Mouse (Mus musculus): Measurements from ENCODE around the gene Cym. TPM values are rescaled to one million over a fixed set of nuclear protein-coding genes. Genes with fewer than 3 reads are reported as not detected.
A peak's percentile ranks its signal among the peaks of the same experiment; 100 is the strongest.

Gene Cym
- polyA plus RNA-seq, 1 experiment from 2014 or later, result 69,611 TPM

DNA sequence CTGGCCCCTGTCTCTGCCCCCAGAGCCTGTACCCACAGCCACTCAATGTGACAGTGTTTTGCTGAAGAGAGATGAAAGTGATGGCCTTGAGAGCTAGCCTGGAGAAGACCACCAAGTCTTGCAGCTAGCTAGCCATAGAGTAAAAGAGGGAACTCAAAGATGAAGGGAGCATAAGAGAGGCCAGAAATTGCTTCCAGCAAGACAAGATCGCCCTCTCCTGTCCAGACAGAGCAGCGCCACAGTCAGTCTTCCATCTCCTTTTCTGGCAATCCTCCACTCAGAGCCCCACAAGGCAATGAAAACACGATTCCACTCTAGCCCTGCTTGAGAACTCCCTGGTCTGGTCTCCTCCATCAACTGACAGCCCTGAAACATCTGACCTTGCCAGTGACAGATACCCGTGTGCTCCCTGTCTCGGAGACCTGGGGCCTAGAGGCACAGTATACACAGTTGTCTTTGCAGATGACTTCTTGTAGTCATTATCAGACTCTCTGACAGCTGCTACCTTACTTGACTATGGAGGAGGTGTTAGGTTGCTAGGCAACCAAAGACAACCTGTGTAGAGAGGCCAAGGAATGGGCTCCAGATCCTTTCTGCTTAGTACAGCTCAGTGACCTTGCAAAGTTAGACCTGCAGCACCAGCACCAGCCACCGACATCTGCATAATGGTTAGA is 33.2 kb downstream of the Cym start:
- H3K9me3 ChIP-seq (ENCODE audit: control insufficient read depth, low read length), result no peaks in the 10 kb centered on the region
- DNase-seq (ENCODE audit: low spot score) (peak; percentile 59), ATAC-seq (ENCODE audit: low FRiP score, low TSS enrichment) (peak; percentile 38; the same call in 1 of the 2 replicates)
- H3K27me3 ChIP-seq (ENCODE audit: control insufficient read depth, insufficient read depth, low read length), result no peaks in the 10 kb centered on the region
- WGBS, result 26% methylated on average over 6 of the region's 6 CpGs
- H3K9ac ChIP-seq (ENCODE audit: low read length), result no peak overlapping the region
- H3K36me3 ChIP-seq (ENCODE audit: control insufficient read depth, insufficient read depth, low read length), result no peaks in the 10 kb centered on the region
- H3K4me2 ChIP-seq (replicated peaks; ENCODE audit: low read depth), result no peak overlapping the region
- no peak overlapping the region for H3K27ac ChIP-seq (replicated peaks)
- H3K4me3 ChIP-seq (ENCODE audit: low read depth, low read length), result no peak overlapping the region
- H3K4me1 ChIP-seq (replicated peaks; ENCODE audit: control insufficient read depth, insufficient read depth), result 0 out of 2 replicates have a peak, but pooled peaks cover 2% of the 10 kb centered on the region
- TF ChIP-seq EP300 (optimal IDR thresholded peaks at IDR 0.05) (no peak), CTCF (IDR thresholded peaks at IDR 0.05; ENCODE audit: low read depth) (peak; percentile 87)

GRCm38 (mm10) chr3:107187022-107187421 is 34.5 kb downstream of the Cym start:
- no peak for DNase-seq (ENCODE audit: low spot score)
- no peaks in the 10 kb centered on the region for H3K9me3 ChIP-seq (ENCODE audit: control insufficient read depth, low read length)
- H3K27ac ChIP-seq (replicated peaks), result no peak overlapping the region
- WGBS, result 76% methylated on average over 4 of the region's 4 CpGs
- 0 out of 2 replicates have a peak, but pooled peaks cover 2% of the 10 kb centered on the region for H3K4me1 ChIP-seq (replicated peaks; ENCODE audit: control insufficient read depth, insufficient read depth)
- H3K4me3 ChIP-seq (ENCODE audit: low read depth, low read length), result no peak overlapping the region
- no peak for TF ChIP-seq CTCF (IDR thresholded peaks at IDR 0.05; ENCODE audit: low read depth)
- TF ChIP-seq EP300 (optimal IDR thresholded peaks at IDR 0.05), result no peak
- no peak overlapping the region for H3K4me2 ChIP-seq (replicated peaks; ENCODE audit: low read depth)
- no peak overlapping the region for H3K9ac ChIP-seq (ENCODE audit: low read length)
- H3K27me3 ChIP-seq (ENCODE audit: control insufficient read depth, insufficient read depth, low read length), result no peaks in the 10 kb centered on the region
- no peak for ATAC-seq (ENCODE audit: low FRiP score, low TSS enrichment)
- no peaks in the 10 kb centered on the region for H3K36me3 ChIP-seq (ENCODE audit: control insufficient read depth, insufficient read depth, low read length)

- H3K4me3 ChIP-seq (ENCODE audit: low read depth, low read length), result no peak overlapping the region
- H3K4me2 ChIP-seq (replicated peaks; ENCODE audit: low read depth), result no peak overlapping the region
- H3K9me3 ChIP-seq (ENCODE audit: control insufficient read depth, low read length), result no peaks in the 10 kb centered on the region
- 0 out of 2 replicates have a peak, but pooled peaks cover 2% of the 10 kb centered on the region for H3K4me1 ChIP-seq (replicated peaks; ENCODE audit: control insufficient read depth, insufficient read depth)
- DNase-seq (ENCODE audit: low spot score), result no peak
- H3K27me3 ChIP-seq (ENCODE audit: control insufficient read depth, insufficient read depth, low read length), result no peaks in the 10 kb centered on the region
- no peak for ATAC-seq (ENCODE audit: low FRiP score, low TSS enrichment)
- WGBS, result 74% methylated on average over 3 of the region's 3 CpGs
- no peaks in the 10 kb centered on the region for H3K36me3 ChIP-seq (ENCODE audit: control insufficient read depth, insufficient read depth, low read length)
- no peak overlapping the region for H3K27ac ChIP-seq (replicated peaks)
- TF ChIP-seq CTCF (IDR thresholded peaks at IDR 0.05; ENCODE audit: low read depth), result no peak
- no peak for TF ChIP-seq EP300 (optimal IDR thresholded peaks at IDR 0.05)
- no peak overlapping the region for H3K9ac ChIP-seq (ENCODE audit: low read length)
These were observed 35.9 kb downstream of the Cym start for GRCm38 (mm10) chr3:107185597-107185996.

DNA sequence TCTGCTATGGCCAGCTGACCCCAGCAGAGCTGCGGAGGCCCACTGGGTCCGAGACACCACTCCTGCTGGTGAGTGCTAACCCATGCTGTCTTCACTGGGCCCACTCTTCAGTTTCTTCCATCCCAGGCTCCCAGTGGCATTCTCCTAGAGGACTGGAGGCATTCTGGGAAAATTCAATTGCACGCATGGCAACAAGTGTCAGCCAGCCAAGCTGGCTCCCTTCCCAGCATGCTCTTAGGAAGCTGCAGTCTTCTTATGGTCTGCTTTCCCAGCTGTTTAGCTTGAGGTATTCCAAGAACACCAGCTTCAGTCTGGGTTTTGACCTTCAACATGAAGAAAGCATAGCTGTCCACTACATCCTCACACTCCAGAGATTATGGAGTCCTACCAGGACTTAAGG is 38.4 kb downstream of the Cym start:
- no peak overlapping the region for H3K27ac ChIP-seq (replicated peaks)
- no peaks in the 10 kb centered on the region for H3K27me3 ChIP-seq (ENCODE audit: control insufficient read depth, insufficient read depth, low read length)
- DNase-seq (ENCODE audit: low spot score) (no peak), ATAC-seq (ENCODE audit: low FRiP score, low TSS enrichment) (no peak)
- no peak for TF ChIP-seq CTCF (IDR thresholded peaks at IDR 0.05; ENCODE audit: low read depth)
- TF ChIP-seq EP300 (optimal IDR thresholded peaks at IDR 0.05), result no peak
- H3K4me3 ChIP-seq (ENCODE audit: low read depth, low read length), result no peak overlapping the region
- H3K4me2 ChIP-seq (replicated peaks; ENCODE audit: low read depth), result no peak overlapping the region
- 0 out of 2 replicates have a peak, but pooled peaks cover 2% of the 10 kb centered on the region for H3K4me1 ChIP-seq (replicated peaks; ENCODE audit: control insufficient read depth, insufficient read depth)
- H3K36me3 ChIP-seq (ENCODE audit: control insufficient read depth, insufficient read depth, low read length), result no peaks in the 10 kb centered on the region
- H3K9me3 ChIP-seq (ENCODE audit: control insufficient read depth, low read length), result no peaks in the 10 kb centered on the region
- WGBS, result 77% methylated on average over 3 of the region's 3 CpGs
- H3K9ac ChIP-seq (ENCODE audit: low read length), result no peak overlapping the region

GRCm38 (mm10) chr3:107182756-107183155 is 38.8 kb downstream of the Cym start, which contains the start of gene Kcna10:
Kcna10 (plus strand) TSS chr3:107183056.
- no peak for DNase-seq (ENCODE audit: low spot score)
- ATAC-seq (ENCODE audit: low FRiP score, low TSS enrichment), result no peak
- 91% methylated on average over 1 of the region's 1 CpGs for WGBS

DNA sequence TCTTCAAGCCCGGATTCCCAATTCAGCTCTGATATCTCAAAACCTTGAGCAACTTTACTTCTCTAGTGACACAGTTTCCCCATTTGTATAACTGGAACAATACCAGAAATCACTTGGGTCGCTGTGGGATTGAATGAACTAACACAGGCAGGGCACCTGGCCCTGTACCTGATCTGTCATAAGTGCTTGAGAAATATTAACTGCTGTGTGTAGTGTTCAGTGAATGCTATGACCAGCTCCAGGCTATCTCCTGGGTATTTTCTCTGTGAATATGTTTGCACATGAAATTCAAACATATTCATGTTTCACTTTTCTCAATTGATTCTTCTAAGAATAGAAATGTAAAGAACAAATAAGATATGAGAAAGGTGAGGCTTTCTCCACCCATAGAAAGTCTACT is 40.7 kb downstream of the Cym start:
- H3K4me2 ChIP-seq (replicated peaks; ENCODE audit: low read depth), result no peak overlapping the region
- WGBS, result 50% methylated on average over 2 of the region's 2 CpGs
- H3K9ac ChIP-seq (ENCODE audit: low read length), result no peak overlapping the region
- no peak overlapping the region for H3K27ac ChIP-seq (replicated peaks)
- 0 out of 2 replicates have a peak, but pooled peaks cover 2% of the 10 kb centered on the region for H3K4me1 ChIP-seq (replicated peaks; ENCODE audit: control insufficient read depth, insufficient read depth)
- H3K4me3 ChIP-seq (ENCODE audit: low read depth, low read length), result no peak overlapping the region
- H3K36me3 ChIP-seq (ENCODE audit: control insufficient read depth, insufficient read depth, low read length), result no peaks in the 10 kb centered on the region
- no peaks in the 10 kb centered on the region for H3K27me3 ChIP-seq (ENCODE audit: control insufficient read depth, insufficient read depth, low read length)
- H3K9me3 ChIP-seq (ENCODE audit: control insufficient read depth, low read length), result no peaks in the 10 kb centered on the region
- DNase-seq (ENCODE audit: low spot score), result no peak
- TF ChIP-seq EP300 (optimal IDR thresholded peaks at IDR 0.05) (no peak), CTCF (IDR thresholded peaks at IDR 0.05; ENCODE audit: low read depth) (no peak)
- ATAC-seq (ENCODE audit: low FRiP score, low TSS enrichment), result no peak

More at GRCm38 (mm10) chr3:107182756-107183155, 38.8 kb downstream of the Cym start, which contains the start of gene Kcna10:
- H3K9ac ChIP-seq (ENCODE audit: low read length), result no peak within 1 kb of the TSS
- H3K27ac ChIP-seq (replicated peaks), result no peak within 1 kb of the TSS
- no peak within 1 kb of the TSS for H3K4me2 ChIP-seq (replicated peaks; ENCODE audit: low read depth)
- 0 out of 2 replicates have a peak, but pooled peaks cover 2% of the 10 kb centered on the region for H3K4me1 ChIP-seq (replicated peaks; ENCODE audit: control insufficient read depth, insufficient read depth)
- TF ChIP-seq EP300 (optimal IDR thresholded peaks at IDR 0.05) (no peak), CTCF (IDR thresholded peaks at IDR 0.05; ENCODE audit: low read depth) (no peak)
- no peak within 1 kb of the TSS for H3K4me3 ChIP-seq (ENCODE audit: low read depth, low read length)
- H3K36me3 ChIP-seq (ENCODE audit: control insufficient read depth, insufficient read depth, low read length), result no peaks in the 10 kb centered on the region
- H3K27me3 ChIP-seq (ENCODE audit: control insufficient read depth, insufficient read depth, low read length), result no peaks in the 10 kb centered on the region
- H3K9me3 ChIP-seq (ENCODE audit: control insufficient read depth, low read length), result no peaks in the 10 kb centered on the region

All from stomach, postnatal 0 days (tissue).